Mouse (Mus musculus): Measurements from ENCODE around the gene Morn2. TPM values are rescaled to one million over a fixed set of nuclear protein-coding genes. Genes with fewer than 3 reads are reported as not detected.

The Morn2 gene
- polyA plus RNA-seq, 1 experiment from 2014 or later = 60.1 TPM

DNA sequence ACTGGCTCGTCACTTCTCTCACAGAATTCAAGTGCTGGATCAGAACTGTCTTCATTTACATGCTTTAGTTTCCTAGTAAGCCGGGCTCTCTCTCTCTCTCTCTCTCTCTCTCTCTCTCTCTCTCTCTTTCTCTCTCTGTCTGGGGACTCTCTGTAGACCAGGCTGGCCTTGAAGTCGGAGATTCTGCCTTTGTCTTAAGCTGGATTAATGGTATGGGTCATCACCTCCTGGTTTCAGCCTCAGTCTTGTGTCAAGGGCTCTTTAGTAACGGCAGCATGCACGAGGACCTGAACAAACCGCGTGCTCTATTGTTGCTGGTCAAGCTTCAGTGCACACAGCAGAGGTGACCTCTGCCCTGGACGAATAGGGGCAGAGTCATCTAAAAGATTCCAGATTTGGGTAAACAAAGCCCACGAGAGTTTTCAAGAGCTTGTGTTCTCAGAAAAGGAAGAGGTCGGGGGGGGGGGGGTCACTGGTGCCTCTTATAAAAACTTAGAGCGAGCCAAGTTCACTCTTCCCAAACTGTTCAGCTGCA is 56.7 kb downstream of the Morn2 start:
- Histone ChIP-seq H3K4me3 (ENCODE audit: low read depth, low read length) (no peak overlapping the region), H3K9me3 (ENCODE audit: control insufficient read depth, low read length) (no peaks in the 10 kb centered on the region), H3K4me2 (ENCODE audit: low read depth, low read length) (no peak overlapping the region), H3K9ac (replicated peaks; ENCODE audit: low read depth, low read length) (no peak overlapping the region), H3K27ac (ENCODE audit: low read depth, low read length) (no peak overlapping the region), H3K27me3 (ENCODE audit: control insufficient read depth, insufficient read depth, low read length) (no peaks in the 10 kb centered on the region), H3K4me1 (ENCODE audit: control insufficient read depth, insufficient read depth, low read length) (no peaks in the 10 kb centered on the region), H3K36me3 (ENCODE audit: control insufficient read depth, insufficient read depth, low read length) (no peaks in the 10 kb centered on the region)
- WGBS = 19% methylated on average over 11 of the region's 11 CpGs
- ATAC-seq (ENCODE audit: low read depth) = no peak

Other genes starting within 250 kb of the Morn2 start
- 66.5 and 69.3 TPM in 2 replicates for gene Hnrnpll, start 227.9 kb upstream of the Morn2 start, polyA plus RNA-seq (2014; fragmentation: Nextera tagmentation; extraction: Ambion mirVana)
- gene Galm, start 162.7 kb upstream of the Morn2 start, polyA plus RNA-seq (2014; fragmentation: Nextera tagmentation; extraction: Ambion mirVana) = 0.79 and 1.7 TPM in 2 replicates
- 400 and 447 TPM in 2 replicates for gene Srsf7, start 82.9 kb upstream of the Morn2 start, polyA plus RNA-seq (2014; fragmentation: Nextera tagmentation; extraction: Ambion mirVana)
- 0.11 and 0.14 TPM in 2 replicates for gene Ttc39d, start 82.7 kb upstream of the Morn2 start, polyA plus RNA-seq (2014; fragmentation: Nextera tagmentation; extraction: Ambion mirVana)
- gene Gemin6, start 65.8 kb upstream of the Morn2 start, polyA plus RNA-seq (2014; fragmentation: Nextera tagmentation; extraction: Ambion mirVana) = 17.2 and 17.9 TPM in 2 replicates
- gene Dhx57, start 273 bp downstream of the Morn2 start, polyA plus RNA-seq (2014; fragmentation: Nextera tagmentation; extraction: Ambion mirVana) = 52.8 and 60.1 TPM in 2 replicates
- 1.5 and 3.1 TPM in 2 replicates for gene Arhgef33, start 17.2 kb downstream of the Morn2 start, polyA plus RNA-seq (2014; fragmentation: Nextera tagmentation; extraction: Ambion mirVana)
- gene Gm10190, start 83.3 kb downstream of the Morn2 start, polyA plus RNA-seq (2014; fragmentation: Nextera tagmentation; extraction: Ambion mirVana) = 2.1 and 2.5 TPM in 2 replicates
- gene Sos1, start 190.2 kb downstream of the Morn2 start, polyA plus RNA-seq (2014; fragmentation: Nextera tagmentation; extraction: Ambion mirVana) = 15.2 and 15.8 TPM in 2 replicates

All from neural tube, embryonic 14.5 days (tissue).